Mouse (Mus musculus) ES-Bruce4 (cell line): Measurements from ENCODE around the gene Chd1l.

ENCODE experiments used
- CTCF ChIP-seq: IDR thresholded peaks from one replicate; pipeline ENCODE4 v1.8.1; 2011; ENCODE audit warnings: low read depth, low read length
- EP300 ChIP-seq: IDR thresholded peaks from 2 replicates; pipeline ENCODE4 v1.6.1; 2011; ENCODE audit warnings: low read depth, low read length; ENCODE audit not compliant: insufficient read depth
- POLR2A ChIP-seq: IDR thresholded peaks from one replicate; pipeline ENCODE4 v1.8.1; 2011; ENCODE audit warnings: low read length; ENCODE audit not compliant: insufficient read depth

- no peak for TF ChIP-seq CTCF
- no peak for TF ChIP-seq POLR2A
- TF ChIP-seq EP300, result no peak
Measured at GRCm38 (mm10) chr3:97595066-97595465, 14.9 kb downstream of the Chd1l start.
